Mouse (Mus musculus): ENCODE data around the gene Gas1. TPM values are rescaled to one million over a fixed set of nuclear protein-coding genes. Genes with fewer than 3 reads are reported as not detected.

The Gas1 gene
- polyA plus RNA-seq, 1 experiment: 74.7 TPM

- no peak for DNase-seq (ENCODE audit: low read depth)
These were observed 4.0 kb downstream of the Gas1 start for GRCm38 (mm10) chr13:60173186-60173585.

- no peak for DNase-seq (ENCODE audit: low read depth)
These were observed 4.7 kb downstream of the Gas1 start for GRCm38 (mm10) chr13:60172366-60173017.

- DNase-seq (ENCODE audit: low read depth): no peak
These were observed 5.4 kb downstream of the Gas1 start for GRCm38 (mm10) chr13:60171781-60172180.

DNA sequence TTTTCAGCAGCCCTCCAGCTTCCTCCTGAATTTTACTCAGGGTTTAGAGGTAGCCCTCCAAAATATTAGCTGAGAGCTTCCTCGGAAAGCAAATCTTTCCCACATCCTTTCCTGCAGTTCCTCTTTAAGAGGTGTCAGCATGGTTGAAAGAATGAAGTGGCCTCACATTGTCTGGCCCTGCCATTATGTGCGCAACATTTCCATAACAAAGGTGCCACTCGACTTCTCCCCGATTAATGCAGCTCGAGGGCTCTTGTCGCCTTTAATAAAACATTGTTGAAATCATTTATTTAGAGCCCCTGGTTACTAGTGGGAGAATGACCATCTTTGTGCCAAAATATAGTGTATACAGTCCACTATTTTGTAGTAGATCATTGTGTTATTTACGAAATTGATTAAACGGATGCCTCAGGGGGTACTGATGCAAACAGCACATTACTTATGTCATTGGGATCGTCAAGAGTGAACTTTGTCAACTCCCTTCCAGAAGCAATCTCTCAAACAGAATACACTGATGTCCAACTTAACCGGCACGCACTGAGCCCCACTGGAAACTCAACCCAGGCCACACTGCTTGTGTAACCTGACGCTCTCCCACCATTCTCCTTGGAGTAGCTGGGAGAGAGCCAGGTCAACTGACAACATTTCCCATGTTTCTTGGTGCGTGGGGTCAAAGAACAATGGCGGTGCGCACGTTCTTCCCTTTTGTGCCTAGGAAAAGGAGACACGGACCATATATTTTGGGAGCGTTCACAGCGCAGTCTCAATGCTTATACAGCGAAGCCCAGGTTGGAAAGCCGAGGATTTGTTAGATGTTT, 6.1 kb downstream of the Gas1 start:
- no peak for DNase-seq (ENCODE audit: low read depth)

GRCm38 (mm10) chr13:60169026-60169425, 8.1 kb downstream of the Gas1 start:
- DNase-seq (ENCODE audit: low read depth): no peak

DNA sequence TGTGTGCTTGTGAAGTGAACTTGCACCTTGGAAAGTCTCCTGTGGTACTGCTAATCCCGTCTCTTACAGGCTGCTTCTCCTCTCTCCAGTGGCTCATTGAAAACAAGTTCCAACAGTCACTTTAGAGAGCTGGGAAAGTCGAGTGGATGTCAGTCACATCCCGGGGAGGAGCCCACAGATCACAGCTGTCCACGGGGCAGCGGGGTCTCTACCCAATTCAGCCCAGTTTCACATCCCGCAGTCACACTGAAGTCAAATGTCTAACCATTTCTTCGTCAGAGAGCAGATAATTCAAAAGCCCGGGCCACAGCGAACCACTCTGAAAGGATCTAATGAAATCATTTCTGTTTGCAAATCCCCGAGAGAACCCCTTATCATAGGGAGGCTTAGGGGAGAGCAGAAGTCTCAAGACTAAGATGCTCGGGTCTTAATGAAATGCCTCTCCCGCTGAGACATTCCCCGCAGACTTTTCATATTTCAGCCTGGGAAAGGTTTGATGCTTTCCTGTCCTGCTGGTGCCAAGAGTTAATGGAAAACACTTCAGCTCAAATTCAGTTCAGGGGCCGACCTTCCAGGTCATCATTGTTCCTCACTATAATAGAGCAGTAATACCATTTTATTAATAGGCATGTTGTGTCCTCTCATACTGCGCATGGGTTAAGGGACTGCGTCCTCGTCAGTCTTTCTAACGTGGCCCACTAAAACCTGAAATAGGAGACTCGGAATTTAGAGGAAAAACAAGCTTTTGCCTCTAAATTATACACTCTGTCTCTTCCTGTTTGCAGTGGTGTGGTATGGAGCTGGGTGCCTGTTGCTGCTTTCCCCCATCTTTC, 20.7 kb downstream of the Gas1 start:
- no peak for DNase-seq (ENCODE audit: low read depth)

GRCm38 (mm10) chr13:60154170-60154569, 23.0 kb downstream of the Gas1 start:
- no peak for DNase-seq (ENCODE audit: low read depth)

- no peak for DNase-seq (ENCODE audit: low read depth)
These were observed 28.9 kb downstream of the Gas1 start for GRCm38 (mm10) chr13:60148235-60148634.

DNA sequence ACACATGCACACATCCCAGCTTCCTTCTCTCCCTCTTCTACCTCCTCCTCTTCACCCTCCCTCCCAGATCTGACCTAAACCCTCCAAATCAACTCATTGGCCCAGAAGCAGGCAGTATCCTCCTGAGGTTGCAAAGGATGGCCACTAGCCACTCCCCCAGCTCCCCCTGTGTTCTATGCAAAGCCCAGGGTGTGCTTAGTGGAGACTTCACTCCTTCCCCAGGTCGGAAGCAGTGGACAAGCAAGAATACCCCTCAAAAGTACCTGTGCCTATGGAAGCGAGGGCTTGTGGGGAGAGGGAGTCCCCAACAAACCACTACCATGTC, 29.3 kb downstream of the Gas1 start:
- DNase-seq (ENCODE audit: low read depth): no peak

DNA sequence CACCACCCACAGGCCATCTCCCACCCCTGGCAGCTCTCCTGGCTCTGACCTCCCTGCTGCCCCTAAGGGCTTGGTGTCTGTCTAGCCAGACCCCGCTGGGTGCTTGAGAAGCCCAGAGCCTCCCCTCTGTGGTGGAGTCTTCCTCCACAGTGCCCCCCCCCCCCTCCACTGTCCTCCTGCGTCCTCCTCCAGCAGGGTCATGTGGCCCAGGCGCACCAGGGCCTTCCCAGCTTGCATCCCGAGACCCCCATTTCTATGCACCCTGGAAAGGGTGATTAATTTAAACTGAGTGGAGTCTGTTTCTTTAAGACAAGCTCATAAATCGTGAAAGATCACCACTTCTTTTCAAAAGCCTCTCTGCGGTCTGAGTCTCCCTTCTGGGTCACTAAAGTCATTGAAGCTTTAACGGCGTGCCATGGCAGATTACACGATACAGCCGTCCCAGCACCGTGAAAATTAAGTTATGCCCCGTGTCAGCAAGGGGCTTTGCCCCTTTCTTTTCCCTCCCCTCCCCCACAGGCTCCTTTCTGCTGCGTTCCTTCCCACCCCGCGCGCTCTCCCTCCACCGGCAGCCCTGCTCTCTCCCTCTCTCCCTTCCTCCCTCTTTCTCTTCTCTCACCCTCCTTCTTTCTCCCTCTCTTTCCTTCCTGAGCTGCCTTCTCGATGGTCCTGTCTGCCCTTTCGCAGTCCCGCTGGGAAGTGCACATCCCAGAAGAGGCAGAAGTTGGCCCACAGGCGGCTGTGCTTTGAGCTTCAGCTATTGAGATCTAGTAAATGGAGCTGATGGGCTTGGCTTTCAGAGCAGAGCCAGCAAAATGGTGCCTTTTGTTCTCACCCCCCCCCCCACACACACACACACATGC, 29.9 kb downstream of the Gas1 start:
- DNase-seq (ENCODE audit: low read depth): no peak

DNA sequence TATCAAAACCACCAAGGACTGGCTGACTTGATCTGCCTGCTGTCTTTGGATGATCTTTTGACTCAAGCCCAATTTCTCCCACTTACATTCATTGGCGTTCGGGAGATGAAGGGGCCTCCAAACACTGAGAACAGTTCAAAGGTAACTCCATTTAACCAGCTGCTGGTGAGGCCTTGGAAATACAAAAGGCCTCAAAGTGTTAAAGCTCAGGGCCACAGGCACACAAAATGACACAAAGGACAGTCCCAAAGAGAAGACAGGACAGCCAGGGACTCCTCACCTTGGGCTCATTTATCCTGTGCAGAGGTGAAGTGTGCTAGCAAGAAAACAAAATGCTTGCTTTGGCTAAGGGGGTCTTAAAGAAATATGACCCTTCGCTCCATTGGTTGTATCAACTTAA, 30.9 kb downstream of the Gas1 start:
- DNase-seq (ENCODE audit: low read depth): no peak

GRCm38 (mm10) chr13:60136962-60137361, 40.2 kb downstream of the Gas1 start:
- DNase-seq (ENCODE audit: low read depth): no peak

DNA sequence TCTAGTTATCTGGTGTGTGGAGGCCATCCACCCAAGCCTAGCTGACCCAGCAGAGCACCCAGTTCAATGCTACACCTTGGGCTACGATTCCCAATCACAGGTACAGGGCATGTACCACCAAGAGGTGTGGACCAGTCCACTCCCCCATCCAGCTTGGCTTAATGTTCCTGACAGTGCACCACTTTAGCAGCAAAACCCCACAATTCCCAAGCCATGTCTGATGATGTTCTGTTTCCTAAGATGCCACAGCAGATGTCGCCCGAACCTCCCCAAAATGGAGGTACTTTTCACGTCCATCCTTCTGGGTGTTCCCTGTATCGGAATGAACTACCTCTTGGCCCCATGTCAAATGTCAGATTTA, 42.7 kb downstream of the Gas1 start:
- no peak for DNase-seq (ENCODE audit: low read depth)

- DNase-seq (ENCODE audit: low read depth): no peak
These were observed 43.3 kb downstream of the Gas1 start for GRCm38 (mm10) chr13:60133716-60134438.

DNA sequence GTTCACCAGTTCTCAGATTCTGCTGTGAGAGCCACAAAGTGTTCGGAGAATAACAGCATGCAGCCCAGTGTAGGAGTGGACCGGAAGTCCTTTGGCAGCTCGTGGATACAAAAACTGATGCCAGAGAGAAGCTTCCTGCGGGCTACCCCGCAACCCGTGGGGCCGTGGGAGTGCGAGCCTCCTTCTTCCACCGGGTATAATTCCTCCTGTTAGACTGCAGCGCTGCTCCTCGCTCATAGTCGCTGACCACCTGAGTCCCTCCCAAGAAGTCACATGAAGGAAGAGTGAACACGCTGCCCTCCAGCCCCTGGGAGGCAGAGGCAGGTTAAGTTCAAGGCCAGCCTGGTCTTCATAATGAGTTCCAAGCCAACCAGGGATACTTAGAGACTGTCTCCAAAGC, 45.4 kb downstream of the Gas1 start:
- DNase-seq (ENCODE audit: low read depth): no peak

- no peak for DNase-seq (ENCODE audit: low read depth)
These were observed 47.6 kb downstream of the Gas1 start for GRCm38 (mm10) chr13:60129541-60129940.

DNA sequence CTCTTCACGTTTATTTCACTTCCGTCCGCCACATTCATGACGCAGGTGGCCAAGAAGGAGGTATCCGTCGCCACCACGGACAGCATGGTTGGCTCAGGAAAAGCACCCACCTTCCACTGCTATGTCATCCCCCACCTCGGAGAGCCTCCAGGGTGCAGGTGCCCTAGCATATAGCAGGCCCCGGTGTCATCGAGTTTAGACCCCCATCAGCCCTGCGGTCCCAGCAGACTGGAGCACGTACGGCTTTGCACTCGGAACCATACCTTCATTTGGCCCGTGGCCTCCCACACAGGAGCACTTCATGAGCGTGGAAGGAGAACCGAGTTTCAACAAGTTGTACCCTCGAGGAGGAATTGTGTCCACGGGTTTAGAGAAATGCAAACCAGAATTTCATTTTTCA, 50.8 kb downstream of the Gas1 start:
- DNase-seq (ENCODE audit: low read depth): no peak

- DNase-seq (ENCODE audit: low read depth): no peak
These were observed 51.5 kb downstream of the Gas1 start for GRCm38 (mm10) chr13:60125501-60126305.

GRCm38 (mm10) chr13:60125020-60125419, 52.1 kb downstream of the Gas1 start:
- DNase-seq (ENCODE audit: low read depth): no peak

GRCm38 (mm10) chr13:60124456-60124855, 52.7 kb downstream of the Gas1 start:
- no peak for DNase-seq (ENCODE audit: low read depth)

Data from gonadal fat pad, adult 2 months (tissue).